In genomic region chr15:98867321-98867720, GRCm38 (mm10) we compare ENCODE assay signal across 8 mouse cellular contexts. TPM values are rescaled to one million over a fixed set of nuclear protein-coding genes. Genes with fewer than 3 reads are reported as not detected.
DNase-seq lines count a peak whose midpoint lies in the region; ATAC-seq lines count a peak whose summit lies in the region.

No protein-coding gene starts in this region.

- H3K27ac ChIP-seq in intestine, embryonic 16.5 days (ENCODE audit: low read length) = no peak overlapping the region

- peak overlapping the region; percentile 97; the same call in 1 of the 2 replicates for H3K4me2 ChIP-seq in intestine, embryonic 16.5 days (ENCODE audit: low read depth, low read length)

- WGBS in intestine, embryonic 16.5 days = 57% methylated on average over 6 of the region's 6 CpGs

- H3K27me3 ChIP-seq in intestine, embryonic 16.5 days (replicated peaks; ENCODE audit: control insufficient read depth, insufficient read depth, low read length) = no peaks in the 10 kb centered on the region

- peak; percentile 66; the same call in 1 of the 2 replicates for ATAC-seq in frontal cortex, adult (ENCODE audit: low TSS enrichment)
- ATAC-seq in intestine, embryonic 16.5 days = no peak

- H3K9ac ChIP-seq in intestine, embryonic 16.5 days (ENCODE audit: low read depth, low read length) = no peak overlapping the region

- no peak for DNase-seq in frontal cortex, postnatal 14 days (ENCODE audit: low spot score in 2 of 2)
- DNase-seq in adrenal gland, postnatal 36 days = peak; percentile 56 to 78
- peak; percentile 44 for DNase-seq in gastrocnemius, postnatal 14 days
- peak; percentile 42 for DNase-seq in liver
- peak; percentile 50 to 56 for DNase-seq in monocyte, adult 2 months (ENCODE audit: low read depth in 1 of 2, low spot score in 2 of 2)
- DNase-seq in thymus, adult 18-20 months = peak; percentile 48 to 66

- H3K4me3 ChIP-seq in intestine, embryonic 16.5 days (ENCODE audit: low read length) = no peak overlapping the region

- peaks cover 16% of the 10 kb centered on the region for H3K36me3 ChIP-seq in intestine, embryonic 16.5 days (ENCODE audit: control insufficient read depth, insufficient read depth, low read length)

- H3K4me1 ChIP-seq in intestine, embryonic 16.5 days (ENCODE audit: control insufficient read depth, insufficient read depth, low read length) = peaks cover 22% of the 10 kb centered on the region

- intact Hi-C loops in gastrocnemius, postnatal 14 days (cut with DNase I; ENCODE audit: low total_unique reads) = loop anchor here (5.0 kb wide), 1 partner anchor 35 kb away; the partner anchor contains the start of gene Prkag1

- H3K9me3 ChIP-seq in intestine, embryonic 16.5 days (ENCODE audit: control insufficient read depth, low read length) = no peaks in the 10 kb centered on the region

RNA-seq across cellular contexts. Expression of gene Kmt2d, which starts 3.7 kb away (rescaled TPM):
- total RNA-seq in adrenal gland, postnatal 36 days (2021) = 10 to 100 TPM; 52.1 to 79.5 TPM
- total RNA-seq in gastrocnemius, postnatal 14 days (2021) = 10 to 100 TPM; 40.2 to 40.8 TPM
- polyA plus RNA-seq in intestine, embryonic 16.5 days (2015; fragmentation: Nextera tagmentation; extraction: Ambion mirVana) = 7.7 and 7.9 TPM in 2 replicates

RNA-seq across cellular contexts. Expression of gene Rhebl1, which starts 27.0 kb away (rescaled TPM):
- 1 to 10 TPM; 2.2 to 2.9 TPM for total RNA-seq in adrenal gland, postnatal 36 days (2021)
- total RNA-seq in gastrocnemius, postnatal 14 days (2021) = 1 to 10 TPM; 1.1 to 2.0 TPM
- polyA plus RNA-seq in intestine, embryonic 16.5 days (2015; fragmentation: Nextera tagmentation; extraction: Ambion mirVana) = 11.3 and 12.3 TPM in 2 replicates

RNA-seq across cellular contexts. Expression of gene Dhh, which starts 31.0 kb away (rescaled TPM):
- total RNA-seq in adrenal gland, postnatal 36 days (2021) = 1 to 10 TPM; 2.2 to 3.0 TPM
- total RNA-seq in gastrocnemius, postnatal 14 days (2021) = 1 to 10 TPM in 1 of 2 experiments, under 1 TPM in 1; 0.97 to 4.1 TPM
- 0.83 and 1.6 TPM in 2 replicates for polyA plus RNA-seq in intestine, embryonic 16.5 days (2015; fragmentation: Nextera tagmentation; extraction: Ambion mirVana)

RNA-seq across cellular contexts. Expression of gene Prkag1, which starts 36.0 kb away (rescaled TPM):
- 10 to 100 TPM; 68.3 to 87.0 TPM for total RNA-seq in adrenal gland, postnatal 36 days (2021)
- 10 to 100 TPM; 36.6 to 42.0 TPM for total RNA-seq in gastrocnemius, postnatal 14 days (2021)
- 92.2 and 94.6 TPM in 2 replicates for polyA plus RNA-seq in intestine, embryonic 16.5 days (2015; fragmentation: Nextera tagmentation; extraction: Ambion mirVana)

RNA-seq across cellular contexts. Expression of gene Lmbr1l, which starts 50.7 kb away (rescaled TPM):
- total RNA-seq in adrenal gland, postnatal 36 days (2021) = 10 to 100 TPM; 14.0 to 15.5 TPM
- 10 to 100 TPM in 1 of 2 experiments, 1 to 10 TPM in 1; 4.4 to 11.3 TPM for total RNA-seq in gastrocnemius, postnatal 14 days (2021)
- polyA plus RNA-seq in intestine, embryonic 16.5 days (2015; fragmentation: Nextera tagmentation; extraction: Ambion mirVana) = 20.4 and 23.6 TPM in 2 replicates

Comparison
In these comparisons a context has a peak if more than half of its experiments do, and no peak if none do; other contexts are left out.
1. DNase-seq: peak in adrenal gland, postnatal 36 days (2 of 2), gastrocnemius, postnatal 14 days (single experiment), liver (single experiment), monocyte, adult 2 months (2 of 2) and thymus, adult 18-20 months (2 of 2); none in frontal cortex, postnatal 14 days (0 of 2).